Mouse (Mus musculus): ENCODE measurements around the gene Coro1b. TPM values are rescaled to one million over a fixed set of nuclear protein-coding genes. Genes with fewer than 3 reads are reported as not detected.

The Coro1b gene
- total RNA-seq, 4 experiments from 2014 or later: 83.8 to 99.0 (median 98.2) TPM

DNA sequence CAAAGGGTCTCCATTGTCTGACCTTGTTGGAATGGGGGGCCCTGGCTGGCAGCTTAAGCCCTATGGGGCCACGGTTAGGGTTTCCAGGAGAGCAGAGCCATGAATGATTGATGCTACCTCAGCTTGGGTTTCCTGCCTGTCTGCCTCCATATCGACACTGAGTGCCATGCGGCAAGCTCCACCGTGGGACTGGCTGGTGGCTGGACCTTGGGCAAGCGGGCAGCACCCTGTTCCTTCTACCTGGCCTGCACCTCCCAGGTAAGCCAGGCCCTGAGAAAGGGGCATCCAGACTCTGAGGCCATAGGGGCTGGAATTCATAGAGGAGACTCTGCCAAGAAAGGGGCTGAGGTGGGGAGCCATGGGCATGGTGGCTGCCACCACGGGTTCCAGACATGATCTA lies 8.3 kb upstream of the Coro1b start:
- DNase-seq (ENCODE audit: low spot score in 2 of 2): no peak

DNA sequence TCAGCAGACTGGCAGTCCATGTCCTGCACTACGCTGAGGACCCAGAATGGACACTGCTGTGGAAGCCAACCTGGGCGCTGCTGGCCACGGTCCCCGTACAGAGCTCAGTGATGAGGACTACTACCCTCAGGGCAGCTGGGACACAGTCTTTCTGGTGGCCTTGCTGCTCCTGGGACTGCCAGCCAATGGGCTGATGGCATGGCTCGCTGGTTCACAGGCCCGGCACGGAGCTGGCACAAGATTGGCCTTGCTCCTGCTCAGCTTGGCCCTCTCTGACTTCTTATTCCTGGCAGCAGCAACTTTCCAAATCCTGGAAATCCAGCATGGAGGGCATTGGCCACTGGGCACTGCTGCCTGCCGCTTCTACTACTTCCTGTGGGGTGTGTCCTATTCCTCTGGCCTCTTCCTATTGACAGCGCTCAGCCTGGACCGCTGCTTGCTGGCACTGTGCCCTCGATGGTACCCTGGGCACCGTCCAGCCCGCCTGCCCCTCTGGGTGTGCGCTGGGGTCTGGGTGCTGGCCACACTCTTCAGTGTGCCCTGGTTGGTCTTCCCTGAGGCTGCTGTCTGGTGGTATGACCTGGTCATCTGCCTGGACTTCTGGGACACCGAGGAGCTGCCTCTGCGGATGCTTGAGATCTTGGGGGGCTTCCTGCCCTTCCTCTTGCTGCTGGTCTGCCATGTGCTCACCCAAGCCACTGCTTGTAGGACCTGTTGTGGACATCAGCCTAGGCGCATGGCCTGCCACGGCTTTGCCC lies 5.8 kb upstream of the Coro1b start:
- DNase-seq (ENCODE audit: low spot score in 2 of 2): no peak

DNA sequence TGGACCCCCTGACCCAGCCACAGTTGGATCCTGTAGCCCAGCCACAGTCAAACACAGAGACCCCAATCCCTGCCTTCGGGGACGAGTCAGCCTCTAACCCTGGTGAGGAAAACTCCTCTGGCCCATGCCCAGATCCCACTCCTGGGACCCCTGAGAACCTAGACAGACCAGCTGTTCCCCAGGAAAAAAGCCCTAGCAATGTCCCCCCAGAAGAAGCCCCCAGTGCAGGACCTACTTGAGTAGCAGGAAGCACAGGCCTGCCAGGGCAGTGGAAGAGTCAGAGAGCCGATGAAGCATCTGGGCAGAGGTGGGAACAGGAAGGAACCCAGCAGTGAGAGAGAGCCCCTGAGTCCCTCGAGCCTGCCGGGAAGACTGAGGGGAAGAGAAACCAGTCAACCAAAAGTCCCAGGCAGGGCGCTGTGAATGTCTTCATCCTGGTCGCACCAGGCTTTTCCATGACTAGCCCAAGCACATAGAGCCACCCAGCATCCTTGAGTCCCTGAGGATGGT lies 4.6 kb upstream of the Coro1b start, which contains the start of gene Cabp4:
TSS of gene Cabp4 (minus strand) at position 275 of the 510 bp plus-strand sequence.
- DNase-seq (ENCODE audit: low spot score in 2 of 2): no peak

DNA sequence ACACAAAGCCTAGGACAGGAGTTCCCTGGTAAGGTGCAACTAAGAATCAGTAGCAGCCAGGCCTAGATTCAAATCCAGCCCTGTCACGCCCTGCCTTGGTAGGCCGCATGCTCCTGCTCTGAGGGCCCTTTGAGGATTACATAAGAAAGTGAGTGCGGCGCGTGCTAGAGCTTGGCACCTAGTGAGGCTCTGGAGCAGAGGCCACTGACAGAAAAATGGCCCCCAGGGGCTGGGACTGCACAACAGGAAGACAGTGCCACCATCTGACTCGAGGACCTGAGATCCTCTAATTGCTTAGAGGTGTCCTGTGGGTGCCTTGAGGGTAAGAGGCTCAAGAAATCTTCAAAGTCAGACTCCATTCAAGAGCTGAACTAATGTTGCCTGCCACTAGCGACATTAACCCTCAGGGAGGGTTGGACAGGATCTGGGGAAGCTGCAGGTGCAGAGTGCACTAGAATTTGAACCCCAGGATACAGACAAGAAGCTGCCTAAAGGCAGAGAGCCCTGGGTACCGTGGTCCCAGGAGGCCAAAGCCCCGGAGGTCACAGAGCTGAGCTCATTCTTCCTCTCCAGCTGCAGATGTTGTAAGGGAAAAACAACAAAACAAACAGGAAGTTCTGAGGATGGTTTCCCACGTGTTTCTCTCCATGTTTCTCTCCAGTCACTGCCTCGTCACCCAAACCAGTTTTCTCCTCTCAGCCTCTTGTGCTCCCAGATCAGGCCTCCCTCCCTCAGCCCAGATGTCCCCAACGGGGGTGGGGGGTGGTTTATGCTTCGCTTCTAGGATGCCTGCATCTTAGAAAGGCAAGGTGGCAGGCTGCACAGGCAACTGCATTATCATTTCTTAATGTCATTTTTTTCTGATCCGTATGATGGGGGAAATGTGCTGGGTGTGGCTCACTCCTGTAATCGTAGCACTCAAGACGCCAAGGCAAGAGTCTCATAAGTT lies 3.6 kb upstream of the Coro1b start:
- DNase-seq (ENCODE audit: low spot score in 2 of 2): no peak

DNA sequence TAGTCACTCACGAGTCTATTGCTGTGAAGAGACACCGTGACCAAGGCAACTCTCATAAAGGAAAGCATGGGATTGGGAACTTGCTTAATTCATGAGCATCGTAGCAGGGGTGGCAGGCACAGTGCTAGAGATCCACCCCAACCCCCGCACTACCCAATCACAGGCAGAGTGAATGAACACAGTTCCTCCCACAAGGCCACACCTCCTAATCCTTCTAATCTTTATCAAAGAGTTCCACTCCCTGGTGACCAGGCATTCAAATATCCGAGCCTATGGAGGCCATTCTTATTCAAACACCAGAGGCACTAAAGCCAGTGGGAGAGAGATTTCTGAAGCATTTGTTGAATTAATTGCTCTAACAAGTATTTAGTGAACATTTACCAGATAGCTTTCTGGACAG lies 2.5 kb upstream of the Coro1b start:
- DNase-seq (ENCODE audit: low spot score in 2 of 2): no peak

DNA sequence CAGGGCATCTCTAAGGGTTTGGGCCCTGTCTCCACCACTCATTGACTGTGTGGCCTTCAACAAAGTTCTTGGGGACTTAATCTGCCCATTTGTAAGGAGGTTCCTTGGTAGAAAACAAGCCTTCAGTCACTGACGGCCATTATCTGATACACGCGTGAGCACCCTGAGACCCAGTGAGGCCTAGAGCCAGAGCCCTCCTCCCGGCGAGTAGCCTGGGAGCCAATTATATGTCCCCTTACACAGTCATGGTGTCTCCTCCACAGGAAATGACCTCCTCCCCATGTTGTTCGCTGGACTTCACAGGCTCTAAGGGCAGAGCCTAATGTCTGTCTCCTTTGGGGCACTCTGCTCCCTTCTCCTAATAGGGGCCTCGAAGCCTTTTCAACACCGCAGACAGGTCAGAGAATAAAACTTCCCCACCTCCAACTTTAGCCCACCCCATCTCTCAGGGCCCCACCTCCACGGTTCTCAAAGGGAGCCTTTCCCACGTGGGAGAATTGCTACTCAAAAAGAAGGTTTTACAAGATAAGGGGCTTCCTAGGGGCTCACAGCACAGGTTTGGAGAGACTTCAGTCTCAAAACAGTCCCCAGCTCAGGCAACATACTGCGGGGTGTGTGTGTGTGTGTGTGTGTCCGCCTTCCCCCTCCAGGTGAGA lies 1.9 kb upstream of the Coro1b start:
- DNase-seq (ENCODE audit: low spot score in 2 of 2): no peak

DNA sequence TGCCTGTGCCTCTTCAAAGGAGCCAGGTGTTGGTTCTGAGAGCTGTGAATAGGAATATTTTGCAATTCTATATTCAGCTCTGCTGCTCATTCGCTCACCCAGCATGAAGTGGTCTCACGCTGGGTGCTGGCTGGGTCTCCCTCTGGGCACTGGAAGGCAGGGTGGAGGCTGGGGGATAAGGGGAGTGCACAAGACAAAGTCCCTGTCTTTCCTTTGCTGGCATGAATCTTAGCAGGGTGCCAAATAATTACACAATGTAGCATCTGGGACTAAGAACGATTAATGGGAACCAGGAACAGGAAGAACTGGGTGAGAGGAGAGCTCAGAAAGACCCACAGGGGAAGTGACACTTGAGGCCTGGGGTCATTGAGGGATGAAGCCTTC lies 1.4 kb upstream of the Coro1b start:
- no peak for DNase-seq (ENCODE audit: low spot score in 2 of 2)

DNA sequence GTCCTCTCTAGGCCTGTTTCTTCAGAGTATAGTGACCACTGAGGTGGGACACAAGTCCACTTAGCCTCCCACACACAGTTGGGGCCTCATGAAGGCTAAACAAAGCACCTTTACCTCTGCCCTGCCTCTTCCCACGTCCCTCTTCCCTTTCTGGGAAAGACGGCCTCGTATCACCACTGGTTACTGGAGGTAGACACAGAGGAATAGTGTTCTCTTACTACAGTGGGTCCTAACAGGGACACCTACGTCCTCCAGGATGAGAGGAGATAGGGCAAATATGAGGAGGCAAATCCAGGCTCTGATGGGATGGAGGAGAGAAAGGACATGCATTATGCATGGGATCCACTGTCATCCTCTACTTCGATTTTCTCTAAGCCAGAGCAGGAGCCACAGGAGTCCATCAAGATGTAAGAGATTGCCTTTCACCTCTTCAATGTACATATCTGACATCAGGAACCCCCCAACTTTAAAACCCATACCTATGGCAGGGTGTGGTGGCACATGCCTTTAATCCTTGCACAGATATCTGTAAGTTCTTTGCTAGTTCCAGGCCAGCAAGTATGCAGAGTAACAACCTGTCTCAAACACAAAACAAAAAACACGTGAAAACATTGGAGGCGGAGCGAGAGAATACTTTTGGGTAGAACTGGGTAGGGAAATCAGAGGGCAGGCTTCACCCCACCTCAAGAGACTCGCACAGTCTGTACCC lies 483 bp upstream of the Coro1b start:
- DNase-seq (ENCODE audit: low spot score in 2 of 2): no peak

DNA sequence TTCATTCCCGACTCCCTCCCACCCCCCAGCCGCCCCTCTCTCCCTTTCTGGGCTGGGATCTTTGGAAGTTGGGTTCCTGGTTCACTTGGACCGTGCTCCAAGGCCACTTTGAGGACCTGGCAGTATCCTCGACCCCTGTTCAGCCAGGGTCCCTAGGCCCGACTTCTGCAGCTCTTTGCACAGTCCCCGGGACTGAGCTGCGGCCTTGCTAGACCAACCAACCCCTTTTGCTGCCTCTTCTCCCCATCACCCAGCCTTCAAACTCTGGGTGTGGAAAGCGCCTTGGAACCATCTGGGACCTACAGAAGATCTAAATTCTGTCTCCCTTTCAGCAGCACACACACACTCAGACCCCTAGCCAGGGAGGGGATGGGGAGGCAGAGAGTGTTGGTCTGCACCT lies 400 bp downstream of the Coro1b start:
- DNase-seq (ENCODE audit: low spot score in 2 of 2): no peak

DNA sequence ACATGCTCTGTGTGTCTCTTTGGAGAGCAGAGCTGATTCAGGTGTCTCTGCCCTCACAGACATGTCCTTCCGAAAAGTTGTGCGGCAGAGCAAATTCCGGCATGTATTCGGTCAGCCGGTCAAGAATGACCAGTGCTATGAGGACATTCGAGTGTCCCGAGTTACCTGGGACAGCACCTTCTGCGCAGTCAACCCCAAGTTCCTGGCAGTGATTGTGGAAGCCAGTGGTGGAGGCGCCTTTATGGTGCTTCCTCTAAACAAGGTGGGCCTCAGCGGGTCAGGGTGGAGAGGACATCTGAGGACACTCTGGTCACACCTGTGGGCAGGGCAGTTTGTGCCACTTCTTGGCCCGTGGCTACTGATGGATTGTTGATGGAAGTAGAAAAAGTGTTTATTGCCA lies 864 bp downstream of the Coro1b start:
- no peak for DNase-seq (ENCODE audit: low spot score in 2 of 2)

DNA sequence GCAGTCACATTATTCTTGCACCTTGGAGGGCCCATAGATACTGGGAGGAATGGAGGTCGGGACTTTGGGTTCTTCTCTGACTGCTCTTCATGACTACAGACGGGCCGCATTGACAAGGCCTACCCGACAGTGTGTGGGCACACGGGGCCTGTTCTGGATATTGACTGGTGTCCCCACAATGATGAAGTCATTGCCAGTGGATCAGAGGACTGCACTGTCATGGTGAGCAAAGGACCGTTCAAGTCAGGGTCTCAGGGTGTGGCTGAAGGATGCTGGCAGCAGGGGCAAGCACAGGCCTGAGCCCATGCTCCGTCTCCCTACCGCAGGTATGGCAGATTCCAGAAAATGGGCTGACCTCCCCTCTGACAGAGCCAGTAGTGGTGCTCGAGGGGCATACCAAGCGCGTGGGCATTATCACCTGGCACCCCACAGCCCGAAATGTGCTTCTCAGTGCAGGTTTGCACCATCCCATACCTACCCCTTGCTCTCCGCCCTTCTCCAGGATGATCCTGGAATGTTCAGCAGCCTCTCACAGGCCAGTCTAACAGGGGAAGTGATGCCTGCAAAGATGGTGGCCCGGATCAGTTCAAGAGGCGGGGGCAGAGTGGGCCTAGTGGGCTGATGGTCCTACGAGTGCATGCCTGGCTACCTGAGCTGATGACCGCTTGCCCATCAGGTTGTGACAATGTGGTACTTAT lies 1.5 kb downstream of the Coro1b start:
- DNase-seq (ENCODE audit: low spot score in 2 of 2): no peak

DNA sequence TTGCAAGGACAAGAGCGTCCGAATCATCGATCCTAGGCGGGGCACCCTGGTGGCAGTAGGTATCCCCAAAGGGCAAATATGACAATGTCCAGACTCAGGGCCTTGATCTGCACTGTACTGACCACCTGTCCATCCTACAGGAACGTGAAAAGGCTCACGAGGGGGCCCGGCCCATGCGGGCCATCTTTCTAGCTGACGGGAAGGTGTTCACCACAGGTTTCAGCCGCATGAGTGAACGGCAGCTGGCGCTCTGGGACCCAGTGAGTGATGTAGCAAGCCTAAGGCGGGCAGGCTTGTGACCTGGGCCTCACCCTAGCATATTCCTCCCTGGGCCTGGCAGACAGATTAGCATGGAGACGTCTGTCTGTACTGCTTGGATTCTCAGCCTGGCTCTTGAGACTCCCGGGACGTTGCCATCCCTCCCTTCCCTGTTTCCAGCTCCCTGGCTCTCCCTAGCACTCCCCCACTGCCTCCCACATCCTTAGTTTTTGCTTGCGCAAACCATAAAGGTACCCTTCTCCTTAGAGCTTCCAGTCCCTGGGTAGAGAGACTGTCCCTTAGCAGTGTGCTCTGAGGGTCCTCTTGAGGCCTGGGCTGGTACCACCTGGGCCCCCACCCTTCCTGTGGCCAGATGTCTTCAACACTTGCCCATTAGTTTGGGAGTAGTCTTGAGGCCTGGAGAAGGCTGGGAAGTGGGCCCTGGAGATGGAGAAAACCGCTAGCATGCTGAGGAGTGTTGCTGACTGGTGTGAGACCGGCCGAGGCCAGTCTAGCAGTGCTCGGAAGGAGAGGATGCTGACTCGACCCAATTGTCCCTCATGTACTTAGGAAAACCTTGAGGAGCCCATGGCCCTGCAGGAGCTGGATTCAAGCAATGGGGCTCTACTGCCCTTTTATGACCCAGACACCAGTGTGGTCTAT lies 2.4 kb downstream of the Coro1b start:
- DNase-seq (ENCODE audit: low spot score in 2 of 2): no peak

DNA sequence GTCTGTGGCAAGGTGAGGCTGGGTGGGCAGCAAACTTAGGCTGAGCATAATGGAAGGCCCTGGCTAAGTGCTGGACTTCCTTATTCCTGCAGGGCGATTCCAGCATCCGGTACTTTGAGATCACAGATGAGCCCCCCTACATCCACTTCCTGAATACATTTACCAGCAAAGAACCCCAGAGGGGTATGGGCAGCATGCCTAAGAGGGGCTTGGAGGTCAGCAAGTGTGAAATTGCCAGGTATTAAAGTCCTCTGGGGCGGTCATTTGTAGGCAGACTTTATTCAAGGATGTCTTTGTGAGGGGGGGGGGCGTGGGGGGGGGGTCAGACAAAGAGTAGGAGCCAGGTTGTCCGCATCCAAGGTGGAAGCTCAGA lies 3.1 kb downstream of the Coro1b start:
- no peak for DNase-seq (ENCODE audit: low spot score in 2 of 2)

DNA sequence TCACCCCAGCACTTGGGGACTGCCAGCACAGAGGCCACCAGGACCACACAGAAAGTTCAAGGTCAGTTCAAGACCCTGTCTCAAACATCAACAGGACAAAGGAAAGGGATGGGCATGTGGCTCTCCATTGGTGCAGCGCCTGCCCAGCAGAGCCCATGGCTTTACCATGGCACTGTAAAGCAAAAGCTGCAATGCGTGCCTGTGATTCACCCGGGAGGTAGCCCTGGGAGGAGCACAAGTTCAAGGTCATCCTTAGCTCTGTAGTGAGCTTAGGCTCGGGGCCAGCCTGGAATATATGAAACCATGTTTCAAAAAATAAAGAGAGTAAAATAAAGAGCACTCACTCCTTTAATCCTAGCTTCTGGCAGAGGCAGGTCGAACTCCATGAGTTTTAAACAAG lies 3.5 kb downstream of the Coro1b start:
- DNase-seq (ENCODE audit: low spot score in 2 of 2): no peak

DNA sequence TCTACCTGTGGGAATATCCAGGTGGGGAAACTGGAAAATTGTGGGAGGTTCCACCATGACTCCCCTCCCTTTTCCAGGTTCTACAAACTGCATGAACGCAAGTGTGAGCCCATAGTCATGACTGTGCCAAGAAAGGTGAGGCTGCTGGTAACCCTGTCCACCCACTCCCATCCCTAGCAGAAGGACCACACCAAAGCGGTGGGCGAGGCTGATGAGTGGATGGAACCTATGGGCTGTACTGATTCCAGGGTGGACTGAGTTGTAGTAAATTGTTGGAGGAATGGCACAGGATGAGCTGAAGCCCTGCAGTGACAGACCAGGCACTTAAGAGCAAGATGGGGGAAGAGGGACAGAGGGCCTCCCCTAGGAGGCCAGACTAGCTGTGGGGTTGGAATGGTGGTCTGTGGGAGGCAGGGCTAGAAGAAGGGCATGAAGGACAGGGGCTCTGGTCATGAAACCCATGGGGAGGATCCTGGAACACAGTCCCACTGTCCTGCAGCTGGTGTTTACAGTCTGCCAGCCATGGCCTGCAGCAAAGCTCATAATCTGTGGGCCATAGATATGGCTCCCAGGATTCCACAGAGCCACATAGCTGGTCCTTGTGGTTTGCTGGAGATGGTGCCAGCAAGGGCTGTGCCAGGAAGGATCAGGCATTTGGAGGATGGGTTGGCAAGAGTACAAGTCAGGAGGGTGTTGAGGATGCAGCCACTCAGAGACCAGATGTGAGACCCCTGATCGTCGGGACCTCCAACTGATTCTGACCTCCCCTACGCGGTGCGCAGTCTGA lies 4.2 kb downstream of the Coro1b start:
- no peak for DNase-seq (ENCODE audit: low spot score in 2 of 2)

DNA sequence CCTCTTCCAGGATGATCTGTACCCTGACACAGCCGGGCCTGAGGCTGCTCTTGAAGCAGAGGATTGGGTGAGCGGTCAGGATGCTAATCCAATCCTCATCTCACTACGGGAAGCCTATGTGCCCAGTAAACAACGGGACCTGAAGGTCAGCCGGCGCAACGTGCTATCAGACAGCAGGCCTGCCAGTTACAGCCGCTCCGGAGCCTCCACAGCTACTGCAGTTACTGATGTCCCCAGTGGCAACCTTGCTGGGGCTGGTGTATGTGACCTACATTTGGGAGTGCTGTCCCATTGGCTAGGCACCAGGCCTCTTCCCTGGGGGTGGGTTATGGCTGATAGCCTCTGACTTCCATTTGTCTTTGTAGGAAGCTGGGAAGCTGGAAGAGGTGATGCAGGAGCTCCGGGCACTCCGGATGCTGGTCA lies 4.8 kb downstream of the Coro1b start, which contains the start of gene Ptprcap:
TSS of gene Ptprcap (plus strand) at position 373 of the 423 bp plus-strand sequence.
- no peak for DNase-seq (ENCODE audit: low spot score in 2 of 2)

DNA sequence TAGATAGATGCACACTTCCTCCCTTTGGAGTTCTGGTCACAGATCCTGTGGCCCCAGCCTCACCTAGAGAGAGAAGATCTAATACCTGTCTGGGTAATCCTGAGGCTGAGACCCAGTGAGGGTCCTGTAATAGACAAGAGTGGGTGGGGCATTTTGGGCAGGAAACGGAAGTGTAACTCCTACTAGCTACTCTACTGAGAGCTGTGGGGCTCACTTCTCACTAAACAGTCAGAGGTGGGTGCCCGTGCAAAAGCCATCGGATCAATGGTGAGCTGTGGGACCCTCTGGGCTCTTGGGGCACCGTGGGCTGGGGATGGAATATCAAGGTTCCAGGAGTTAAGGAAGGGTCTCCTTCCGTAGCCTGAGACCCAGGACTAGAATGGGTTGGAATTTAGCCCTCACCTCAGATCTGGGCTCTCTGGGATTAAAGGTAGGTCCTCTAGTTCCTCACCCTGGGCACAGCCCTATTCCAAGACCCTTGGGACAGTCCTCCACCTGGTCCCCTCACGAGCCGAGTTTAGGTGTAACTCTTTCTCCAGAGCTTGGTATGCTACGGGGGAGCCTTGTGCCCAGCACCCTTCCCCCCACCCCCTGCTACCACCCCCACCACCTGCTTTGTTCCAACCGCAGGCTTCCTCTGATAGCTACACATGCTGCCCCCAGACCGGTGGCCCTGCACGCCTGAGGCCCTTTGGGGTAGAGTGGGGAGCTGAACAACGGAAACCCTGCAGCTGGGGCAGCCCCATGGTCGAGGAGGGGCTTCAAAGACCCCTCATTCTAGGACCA lies 6.2 kb downstream of the Coro1b start:
- DNase-seq (ENCODE audit: low spot score in 2 of 2): no peak
